ENCODE assay signal across 10 mouse cellular contexts in genomic region chr8:80710670-80711400, GRCm38 (mm10). TPM values are rescaled to one million over a fixed set of nuclear protein-coding genes. Genes with fewer than 3 reads are reported as not detected.
DNase-seq lines count a peak whose midpoint lies in the region; ATAC-seq and TF ChIP-seq lines count a peak whose summit lies in the region.
"Had no signal": no experiment of that assay in that cellular context is flagged by ENCODE, and none has a peak within 500 bp of the region (broad histone marks: within the 10 kb centered on the region; RNA-seq: fewer than 3 reads in every experiment).

No protein-coding gene starts in this region.

- no peaks in the 10 kb centered on the region for H3K27me3 ChIP-seq in hindbrain, embryonic 14.5 days (ENCODE audit: control insufficient read depth, insufficient read depth, low read length)
- H3K27me3 ChIP-seq in hindbrain, embryonic 12.5 days: no peaks in the 10 kb centered on the region
- no peaks in the 10 kb centered on the region; the same call in 1 of the 2 replicates for H3K27me3 ChIP-seq in thymus, adult 2 months (ENCODE audit: control insufficient read depth, insufficient read depth, low read length)

- no peak for TF ChIP-seq POLR2A in thymus, adult 2 months (IDR thresholded peaks at IDR 0.05; ENCODE audit: control insufficient read depth, extremely low read depth, insufficient read depth, low read length, poor library complexity)

- no peak overlapping the region for H3K9ac ChIP-seq in hindbrain, embryonic 14.5 days
- no peak overlapping the region for H3K9ac ChIP-seq in hindbrain, embryonic 12.5 days

- DNase-seq in hindbrain, embryonic 14.5 days (ENCODE audit: low spot score): peak; percentile 26
- peak; percentile 20 for DNase-seq in thymus, postnatal 4 days
- DNase-seq in thymus, adult 2 months: no peak
- peak; percentile 48 for DNase-seq in embryo, embryonic 10.5 days (ENCODE audit: low spot score)
- DNase-seq in heart, adult 8-10 months (ENCODE audit: low spot score): no peak
- no peak for DNase-seq in spleen, adult 12 weeks (ENCODE audit: low spot score)
- DNase-seq: heart, postnatal 14 days had no signal

- WGBS in hindbrain, embryonic 14.5 days: 76% methylated on average over 4 of the region's 4 CpGs
- 86% methylated on average over 4 of the region's 4 CpGs for WGBS in hindbrain, embryonic 12.5 days
- whole genome bisulfite sequencing in thymus, adult 2 months: 92% methylated on average over 4 of the region's 4 CpGs

- H3K4me1 ChIP-seq in hindbrain, embryonic 14.5 days (replicated peaks; ENCODE audit: control insufficient read depth, insufficient read depth, low read length): no peaks in the 10 kb centered on the region
- H3K4me1 ChIP-seq in hindbrain, embryonic 12.5 days: no peaks in the 10 kb centered on the region
- H3K4me1 ChIP-seq in thymus, adult 2 months (replicated peaks; ENCODE audit: control insufficient read depth, insufficient read depth, low read length): no peaks in the 10 kb centered on the region

- H3K9me3 ChIP-seq in hindbrain, embryonic 14.5 days (ENCODE audit: control insufficient read depth, low read length): no peaks in the 10 kb centered on the region
- 0 out of 2 replicates have a peak, but pooled peaks cover 4% of the 10 kb centered on the region for H3K9me3 ChIP-seq in hindbrain, embryonic 12.5 days (replicated peaks)

- H3K27ac ChIP-seq in hindbrain, embryonic 14.5 days: no peak overlapping the region
- H3K27ac ChIP-seq in hindbrain, embryonic 12.5 days: no peak overlapping the region
- H3K27ac ChIP-seq in thymus, adult 2 months (ENCODE audit: control insufficient read depth, insufficient read depth, low read length): no peak overlapping the region

- no peak overlapping the region for H3K4me2 ChIP-seq in hindbrain, embryonic 14.5 days (replicated peaks)
- H3K4me2 ChIP-seq in hindbrain, embryonic 12.5 days (replicated peaks): no peak overlapping the region

- no peak overlapping the region for H3K4me3 ChIP-seq in hindbrain, embryonic 14.5 days (replicated peaks; ENCODE audit: low read length)
- no peak overlapping the region for H3K4me3 ChIP-seq in hindbrain, embryonic 12.5 days
- H3K4me3 ChIP-seq in thymus, adult 2 months (ENCODE audit: control insufficient read depth, insufficient read depth, low read length): no peak overlapping the region

- H3K36me3 ChIP-seq in hindbrain, embryonic 14.5 days (replicated peaks; ENCODE audit: control insufficient read depth, insufficient read depth): peaks cover 84% of the 10 kb centered on the region
- H3K36me3 ChIP-seq in hindbrain, embryonic 12.5 days: peaks cover 58% of the 10 kb centered on the region
- peaks cover 72% of the 10 kb centered on the region for H3K36me3 ChIP-seq in thymus, adult 2 months (ENCODE audit: control insufficient read depth, insufficient read depth, low read length)

- no peak for TF ChIP-seq CTCF in thymus, adult 2 months (IDR thresholded peaks at IDR 0.05; ENCODE audit: borderline replicate concordance, control insufficient read depth, extremely low read depth, insufficient read depth, low read length, poor library complexity)

- ATAC-seq in hindbrain, embryonic 14.5 days (ENCODE audit: low FRiP score): no peak; the same call in 1 of the 2 replicates
- no peak for ATAC-seq in hindbrain, embryonic 12.5 days (ENCODE audit: low FRiP score)
- ATAC-seq in inflammation-experienced regulatory T-cells, adult 6 months: no peak
- ATAC-seq: midbrain, embryonic 16.5 days had no signal

RNA-seq across cellular contexts. Expression of gene Smarca5, which starts 28.5 kb away (rescaled TPM):
- 56.7 and 61.3 TPM in 2 replicates for polyA plus RNA-seq in hindbrain, embryonic 14.5 days (2014; fragmentation: Nextera tagmentation; extraction: Ambion mirVana)
- polyA plus RNA-seq in hindbrain, embryonic 12.5 days (2016; fragmentation: Nextera tagmentation; extraction: Ambion mirVana): 144 and 154 TPM in 2 replicates
- 14.9 and 29.3 TPM in 2 replicates for polyA plus RNA-seq in thymus, adult 2 months (2012; rRNA removed)
- polyA plus RNA-seq in inflammation-experienced regulatory T-cells, adult 6 months (2017; shearing (Covaris generic)): 10 to 100 TPM; 28.9 to 32.8 (median 29.4) TPM
- total RNA-seq in heart, adult 8-10 months (2022): 10 to 100 TPM; 35.5 to 39.2 (median 38.8) TPM

Comparison
In these comparisons a context has a peak if more than half of its experiments do, and no peak if none do; other contexts are left out.
1. DNase-seq: peak in hindbrain, embryonic 14.5 days (single experiment), thymus, postnatal 4 days (single experiment) and embryo, embryonic 10.5 days (single experiment); none in thymus, adult 2 months (single experiment), heart, adult 8-10 months (single experiment) and spleen, adult 12 weeks (single experiment).